Mouse (Mus musculus) limb, embryonic 15.5 days (tissue): ENCODE results near the gene Sema4d. TPM values are rescaled to one million over a fixed set of nuclear protein-coding genes. Genes with fewer than 3 reads are reported as not detected.

Source experiments
- ATAC-seq: fragments of 200-750 bp; cut with Nextera tagmentation; 2 replicates; pipeline ENCODE4 v1.8.0; 2017; ENCODE audit warnings: low read depth, moderate TSS enrichment; ENCODE audit not compliant: insufficient number of reproducible peaks, low FRiP score, low TSS enrichment
- H3K27ac ChIP-seq: fragments of 300-500 bp; sonication (generic); 2 replicates; pipeline ENCODE4 v1.5.1; 2015; ENCODE audit warnings: moderate library complexity, mild to moderate bottlenecking, inconsistent platforms
- H3K27me3 ChIP-seq: fragments of 300-500 bp; sonication (generic); 2 replicates; pipeline ENCODE4 v1.6.1; 2015; ENCODE audit warnings: inconsistent platforms
- H3K36me3 ChIP-seq: fragments of 300-500 bp; sonication (generic); 2 replicates; pipeline ENCODE4 v1.6.1; 2015; ENCODE audit warnings: inconsistent platforms
- H3K4me1 ChIP-seq: fragments of 300-500 bp; sonication (generic); 2 replicates; pipeline ENCODE4 v1.6.1; 2015; ENCODE audit warnings: inconsistent platforms
- H3K4me2 ChIP-seq: fragments of 300-500 bp; sonication (generic); 2 replicates; pipeline ENCODE4 v1.6.1; 2015; ENCODE audit warnings: mild to moderate bottlenecking, inconsistent platforms
- H3K4me3 ChIP-seq: fragments of 300-500 bp; sonication (generic); 2 replicates; pipeline ENCODE4 v1.5.1; 2015; ENCODE audit warnings: mild to moderate bottlenecking, inconsistent platforms
- H3K9ac ChIP-seq: fragments of 300-500 bp; sonication (generic); 2 replicates; pipeline ENCODE4 v1.6.1; 2015; ENCODE audit warnings: inconsistent platforms
- H3K9me3 ChIP-seq: fragments of 300-500 bp; sonication (generic); 2 replicates; pipeline ENCODE4 v1.6.1; 2016; ENCODE audit warnings: inconsistent platforms
- WGBS: fragments of 180-500 bp; shearing (Covaris S2); methylation state at CpG from one replicate; pipeline ENCODE4 v1.1.7; 2015; 5-methylcytosine and 5-hydroxymethylcytosine counted together
- polyA plus RNA-seq: library from polyadenylated mRNA; unstranded; fragments of >200 nt; fragmentation: Nextera tagmentation; extraction: Ambion mirVana; gene quantifications from 2 replicates; pipeline ENCODE4 v1.2.1, GENCODE M21; 2015

Sema4d gene
- polyA plus RNA-seq, 1 experiment from 2014 or later: 7.1 TPM

GRCm38 (mm10) chr13:51832491-51832890 is 38.9 kb upstream of the Sema4d start:
- Histone ChIP-seq H3K9ac (no peak overlapping the region), H3K9me3 (no peaks in the 10 kb centered on the region), H3K27me3 (no peaks in the 10 kb centered on the region), H3K4me1 (no peaks in the 10 kb centered on the region), H3K4me3 (no peak overlapping the region), H3K4me2 (no peak overlapping the region), H3K36me3 (no peaks in the 10 kb centered on the region), H3K27ac (no peak overlapping the region)
- WGBS: 85% methylated on average over 6 of the region's 6 CpGs
- no peak for ATAC-seq

- no peak for ATAC-seq
These were observed 37.4 kb upstream of the Sema4d start for GRCm38 (mm10) chr13:51830744-51831450.

DNA sequence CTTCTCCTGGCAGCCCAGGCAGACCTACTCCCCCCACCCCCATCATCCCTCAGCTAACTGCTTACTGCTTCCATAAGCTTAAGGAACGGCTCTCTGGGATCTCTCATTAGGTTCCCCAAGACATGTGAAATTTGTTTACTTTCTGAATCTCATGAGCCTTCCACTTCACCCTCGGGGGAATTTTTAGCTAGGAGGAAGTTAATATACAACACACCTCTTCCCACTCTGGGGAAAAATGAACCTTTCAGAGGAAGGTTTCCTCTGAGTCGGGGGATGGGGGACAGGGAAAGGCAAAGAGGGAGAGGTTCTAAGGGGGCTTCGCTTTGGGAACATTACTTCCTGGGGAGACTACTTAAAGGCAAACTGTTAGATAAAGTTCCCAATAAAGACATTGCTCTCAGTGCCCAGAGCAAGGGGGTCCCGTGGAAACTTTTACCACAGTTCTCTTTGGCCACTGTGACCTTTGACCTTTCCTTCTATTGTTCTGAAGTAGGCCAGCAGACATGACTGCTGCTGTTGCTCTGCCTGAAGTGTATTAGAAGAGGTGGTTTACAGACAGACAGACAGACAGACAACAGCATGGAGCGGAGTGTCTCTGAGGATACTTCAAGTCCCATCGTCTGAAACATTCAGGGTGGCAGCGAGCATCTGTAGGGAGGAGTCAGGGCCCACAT is 30.4 kb upstream of the Sema4d start:
- Histone ChIP-seq H3K36me3 (no peaks in the 10 kb centered on the region), H3K9me3 (no peaks in the 10 kb centered on the region), H3K4me1 (peaks cover 16% of the 10 kb centered on the region; the same call in 1 of the 2 replicates), H3K4me3 (no peak overlapping the region), H3K4me2 (no peak overlapping the region), H3K9ac (no peak overlapping the region), H3K27me3 (no peaks in the 10 kb centered on the region), H3K27ac (no peak overlapping the region)
- 30% methylated on average over 8 of the region's 8 CpGs for WGBS
- no peak for ATAC-seq

More at GRCm38 (mm10) chr13:51830744-51831450, 37.4 kb upstream of the Sema4d start:
- Histone ChIP-seq H3K9me3 (no peaks in the 10 kb centered on the region), H3K27ac (no peak overlapping the region), H3K4me2 (no peak overlapping the region), H3K27me3 (no peaks in the 10 kb centered on the region), H3K9ac (no peak overlapping the region), H3K4me3 (no peak overlapping the region), H3K36me3 (no peaks in the 10 kb centered on the region), H3K4me1 (no peaks in the 10 kb centered on the region)
- 39% methylated on average over 10 of the region's 10 CpGs for WGBS

DNA sequence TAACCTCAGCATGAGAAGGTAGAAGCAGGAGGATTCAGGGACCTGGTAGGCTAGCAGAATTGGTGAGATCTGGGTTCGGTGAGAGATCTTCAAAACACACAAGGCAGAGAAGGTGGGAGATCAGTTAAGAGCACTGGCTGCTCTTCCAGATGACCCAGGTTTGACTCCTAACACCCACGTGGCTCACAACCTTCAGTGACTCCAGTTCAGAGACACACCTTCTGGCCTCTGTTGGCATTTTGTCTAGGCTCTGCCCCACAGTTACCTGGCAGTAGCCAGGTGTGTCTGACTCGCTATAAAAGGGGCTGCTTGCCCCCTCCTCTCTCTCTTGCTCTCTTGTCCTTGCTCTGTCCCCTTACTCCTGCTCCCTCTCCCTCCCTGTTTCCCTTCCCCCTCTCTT is 28.4 kb upstream of the Sema4d start:
- 48% methylated on average over 3 of the region's 3 CpGs for WGBS
- ATAC-seq: no peak

DNA sequence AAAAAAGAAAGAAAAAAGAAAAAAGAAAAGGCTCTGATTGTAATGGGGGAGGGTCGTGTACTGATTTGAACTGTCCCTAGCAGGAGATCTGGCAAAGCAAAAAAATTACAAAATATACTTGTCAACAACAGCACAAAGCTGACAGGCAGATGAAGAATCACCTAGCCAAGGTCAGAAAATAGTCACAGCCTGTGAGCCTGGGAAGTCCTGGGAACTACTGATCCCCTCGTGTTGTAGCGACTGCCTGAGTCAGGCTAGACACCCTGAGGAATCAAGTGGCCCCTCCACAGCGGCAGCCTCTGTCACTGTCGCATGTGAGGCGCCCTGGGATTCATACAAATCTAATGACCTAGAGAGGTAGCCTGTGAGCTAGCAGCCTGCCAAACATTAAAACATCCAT is 25.8 kb upstream of the Sema4d start:
- H3K9ac ChIP-seq: no peak overlapping the region
- no peaks in the 10 kb centered on the region for H3K27me3 ChIP-seq
- H3K9me3 ChIP-seq: no peaks in the 10 kb centered on the region
- H3K36me3 ChIP-seq: no peaks in the 10 kb centered on the region
- H3K4me1 ChIP-seq: peaks cover 12% of the 10 kb centered on the region; the same call in 1 of the 2 replicates
- no peak overlapping the region for H3K4me3 ChIP-seq
- 73% methylated on average over 6 of the region's 6 CpGs for WGBS
- no peak overlapping the region for H3K4me2 ChIP-seq
- no peak overlapping the region for H3K27ac ChIP-seq
- ATAC-seq: no peak

More for the DNA sequence above, 28.4 kb upstream of the Sema4d start:
- H3K27me3 ChIP-seq: no peaks in the 10 kb centered on the region
- H3K9me3 ChIP-seq: no peaks in the 10 kb centered on the region
- H3K4me1 ChIP-seq: peaks cover 16% of the 10 kb centered on the region; the same call in 1 of the 2 replicates
- no peak overlapping the region for H3K9ac ChIP-seq
- no peak overlapping the region for H3K4me3 ChIP-seq
- H3K27ac ChIP-seq: no peak overlapping the region
- H3K4me2 ChIP-seq: no peak overlapping the region
- H3K36me3 ChIP-seq: no peaks in the 10 kb centered on the region

GRCm38 (mm10) chr13:51818944-51819326 is 25.4 kb upstream of the Sema4d start:
- no peak overlapping the region for H3K27ac ChIP-seq
- H3K36me3 ChIP-seq: no peaks in the 10 kb centered on the region
- no peak overlapping the region for H3K9ac ChIP-seq
- H3K27me3 ChIP-seq: no peaks in the 10 kb centered on the region
- H3K9me3 ChIP-seq: no peaks in the 10 kb centered on the region
- H3K4me1 ChIP-seq: peaks cover 7% of the 10 kb centered on the region; the same call in 1 of the 2 replicates
- no peak overlapping the region for H3K4me3 ChIP-seq
- no peak for ATAC-seq
- 75% methylated on average over 3 of the region's 3 CpGs for WGBS
- no peak overlapping the region for H3K4me2 ChIP-seq

- H3K27ac ChIP-seq: no peak overlapping the region
- no peaks in the 10 kb centered on the region for H3K9me3 ChIP-seq
- H3K36me3 ChIP-seq: no peaks in the 10 kb centered on the region
- no peak overlapping the region for H3K9ac ChIP-seq
- H3K4me1 ChIP-seq: peaks cover 2% of the 10 kb centered on the region; the same call in 1 of the 2 replicates
- no peak overlapping the region for H3K4me3 ChIP-seq
- no peaks in the 10 kb centered on the region for H3K27me3 ChIP-seq
- ATAC-seq: no peak
- H3K4me2 ChIP-seq: no peak overlapping the region
- 53% methylated on average over 6 of the region's 6 CpGs for WGBS
These were observed 24.8 kb upstream of the Sema4d start for GRCm38 (mm10) chr13:51818170-51818943.

DNA sequence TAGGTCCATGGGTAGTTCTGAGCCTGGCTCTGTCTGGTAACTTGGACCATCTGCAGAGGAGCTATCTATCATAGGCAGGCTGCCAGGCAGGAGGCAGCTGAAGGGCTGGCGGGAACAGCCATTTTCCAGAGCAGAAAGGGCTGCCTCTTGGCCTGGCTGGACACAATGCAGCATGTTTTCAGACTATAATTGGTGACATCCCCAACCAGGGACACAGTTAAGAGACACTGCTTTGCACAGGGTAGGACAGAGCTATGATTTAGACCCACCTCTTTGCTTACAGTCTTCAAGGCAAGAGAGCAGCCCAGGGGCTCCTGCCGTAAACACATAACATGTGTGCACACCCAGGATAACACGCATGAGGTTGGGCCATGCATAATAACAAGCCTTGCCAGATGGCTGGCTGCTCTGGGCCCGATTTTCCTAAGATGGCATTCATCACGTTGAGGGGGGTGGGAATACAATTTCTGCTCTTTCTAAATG is 23.1 kb upstream of the Sema4d start:
- no peak overlapping the region for H3K4me3 ChIP-seq
- H3K27me3 ChIP-seq: no peaks in the 10 kb centered on the region
- H3K4me1 ChIP-seq: no peaks in the 10 kb centered on the region
- no peak overlapping the region for H3K27ac ChIP-seq
- no peak for ATAC-seq
- no peak overlapping the region for H3K9ac ChIP-seq
- no peaks in the 10 kb centered on the region for H3K9me3 ChIP-seq
- H3K4me2 ChIP-seq: no peak overlapping the region
- H3K36me3 ChIP-seq: no peaks in the 10 kb centered on the region
- 62% methylated on average over 5 of the region's 5 CpGs for WGBS

- no peaks in the 10 kb centered on the region for H3K9me3 ChIP-seq
- no peaks in the 10 kb centered on the region for H3K4me1 ChIP-seq
- no peak overlapping the region for H3K4me3 ChIP-seq
- H3K27me3 ChIP-seq: no peaks in the 10 kb centered on the region
- H3K36me3 ChIP-seq: no peaks in the 10 kb centered on the region
- no peak overlapping the region for H3K4me2 ChIP-seq
- no peak overlapping the region for H3K9ac ChIP-seq
- 71% methylated on average over 9 of the region's 9 CpGs for WGBS
- H3K27ac ChIP-seq: no peak overlapping the region
- ATAC-seq: no peak
These were observed 22.4 kb upstream of the Sema4d start for GRCm38 (mm10) chr13:51815865-51816504.

DNA sequence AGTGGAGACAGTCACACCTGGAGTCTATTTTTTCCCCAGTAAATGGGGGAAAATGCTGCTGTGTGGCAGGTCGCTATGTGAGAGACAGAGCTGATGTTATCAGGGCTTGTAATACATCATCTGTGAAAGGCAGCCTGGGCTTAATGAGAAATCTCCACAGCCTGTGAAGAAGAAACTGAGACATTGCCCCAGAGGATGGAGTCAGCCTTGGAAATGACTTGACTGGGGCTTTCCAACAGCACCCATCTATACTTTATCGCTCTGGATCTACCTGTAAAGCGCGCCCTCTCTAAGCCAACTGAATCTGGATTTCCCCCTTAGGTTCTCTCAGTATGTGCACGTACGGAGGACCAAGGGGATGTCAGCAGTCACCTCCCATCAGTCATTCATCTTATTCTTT is 21.1 kb upstream of the Sema4d start:
- H3K4me3 ChIP-seq: no peak overlapping the region
- H3K4me1 ChIP-seq: no peaks in the 10 kb centered on the region
- H3K9ac ChIP-seq: no peak overlapping the region
- no peak for ATAC-seq
- no peak overlapping the region for H3K27ac ChIP-seq
- 82% methylated on average over 6 of the region's 6 CpGs for WGBS
- H3K27me3 ChIP-seq: no peaks in the 10 kb centered on the region
- no peaks in the 10 kb centered on the region for H3K9me3 ChIP-seq
- H3K36me3 ChIP-seq: no peaks in the 10 kb centered on the region
- no peak overlapping the region for H3K4me2 ChIP-seq

GRCm38 (mm10) chr13:51813621-51814615 is 20.4 kb upstream of the Sema4d start:
- H3K4me2 ChIP-seq: no peak overlapping the region
- H3K27ac ChIP-seq: no peak overlapping the region
- ATAC-seq: no peak
- WGBS: 46% methylated on average over 10 of the region's 10 CpGs
- no peaks in the 10 kb centered on the region for H3K36me3 ChIP-seq
- no peak overlapping the region for H3K4me3 ChIP-seq
- no peaks in the 10 kb centered on the region for H3K9me3 ChIP-seq
- no peak overlapping the region for H3K9ac ChIP-seq
- H3K4me1 ChIP-seq: no peaks in the 10 kb centered on the region
- no peaks in the 10 kb centered on the region for H3K27me3 ChIP-seq
